Mouse (Mus musculus) G1E-ER4 (cell line): ENCODE measurements around the gene 4933430I17Rik. TPM values are rescaled to one million over a fixed set of nuclear protein-coding genes. Genes with fewer than 3 reads are reported as not detected.

ENCODE experiments used
- GATA1 ChIP-seq: IDR thresholded peaks from one replicate; pipeline ENCODE4 v1.8.0; 2012; ENCODE audit warnings: low read length, inconsistent platforms
- polyA plus RNA-seq: library from polyadenylated mRNA; stranded (reverse); fragments of >175 nt; gene quantifications from 2 replicates; pipeline ENCODE4 v1.2.3, GENCODE M21; 2012

The 4933430I17Rik gene
- polyA plus RNA-seq, 1 experiment, result not detected

DNA sequence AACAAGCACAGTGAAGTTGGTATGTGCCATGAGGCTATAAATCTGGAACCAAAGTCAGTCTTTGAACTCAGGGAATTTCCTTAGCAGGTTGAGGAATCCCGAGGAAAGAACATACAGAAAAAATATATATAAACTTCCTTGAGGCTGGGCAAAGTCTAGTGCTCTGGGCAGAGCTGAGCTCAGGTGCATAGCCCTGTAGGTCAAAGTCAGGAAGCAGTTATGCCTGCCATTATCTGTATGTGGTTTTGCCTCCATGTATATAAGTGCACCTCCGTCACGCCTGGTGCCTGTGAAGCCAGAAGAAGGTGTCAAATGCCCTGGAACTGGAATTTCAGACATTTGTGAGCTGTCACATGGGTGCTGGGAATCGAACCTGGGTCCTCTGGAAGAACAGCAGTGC is 24.4 kb upstream of the 4933430I17Rik start:
- TF ChIP-seq GATA1, result no peak

DNA sequence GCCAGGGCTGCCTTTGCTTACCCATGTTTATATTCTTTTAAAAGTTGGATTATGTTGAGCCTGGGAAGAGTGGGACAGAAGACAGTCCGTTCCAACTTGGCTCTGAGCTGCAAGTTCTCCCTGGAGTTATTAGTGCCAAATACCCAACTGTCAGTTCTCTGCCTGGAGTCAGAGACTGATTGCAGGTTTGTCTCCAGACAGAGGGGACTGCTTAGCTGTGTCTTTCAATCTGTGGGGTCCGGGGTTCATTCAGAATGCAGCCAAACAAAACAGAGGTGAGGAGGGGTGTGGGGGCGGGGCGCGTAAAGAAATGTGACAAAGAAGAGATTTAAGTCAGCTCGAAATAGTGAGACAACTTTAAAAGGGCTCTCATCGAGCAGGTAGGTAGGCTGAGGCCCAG is 23.6 kb upstream of the 4933430I17Rik start:
- TF ChIP-seq GATA1, result no peak

GRCm38 (mm10) chr4:62501964-62502732 is 23.0 kb upstream of the 4933430I17Rik start:
- TF ChIP-seq GATA1, result no peak

- no peak for TF ChIP-seq GATA1
Observed at GRCm38 (mm10) chr4:62502969-62503368, 22.2 kb upstream of the 4933430I17Rik start.

GRCm38 (mm10) chr4:62503374-62503970 is 21.7 kb upstream of the 4933430I17Rik start, which contains the start of gene Hdhd3:
Hdhd3 (minus strand) TSS chr4:62503467.
- no peak for TF ChIP-seq GATA1

GRCm38 (mm10) chr4:62505991-62506390 is 19.2 kb upstream of the 4933430I17Rik start:
- TF ChIP-seq GATA1, result no peak

GRCm38 (mm10) chr4:62506798-62507197 is 18.4 kb upstream of the 4933430I17Rik start:
- TF ChIP-seq GATA1, result no peak

GRCm38 (mm10) chr4:62508839-62509238 is 16.3 kb upstream of the 4933430I17Rik start:
- TF ChIP-seq GATA1, result no peak

- no peak for TF ChIP-seq GATA1
Observed at GRCm38 (mm10) chr4:62509946-62510345, 15.2 kb upstream of the 4933430I17Rik start.

DNA sequence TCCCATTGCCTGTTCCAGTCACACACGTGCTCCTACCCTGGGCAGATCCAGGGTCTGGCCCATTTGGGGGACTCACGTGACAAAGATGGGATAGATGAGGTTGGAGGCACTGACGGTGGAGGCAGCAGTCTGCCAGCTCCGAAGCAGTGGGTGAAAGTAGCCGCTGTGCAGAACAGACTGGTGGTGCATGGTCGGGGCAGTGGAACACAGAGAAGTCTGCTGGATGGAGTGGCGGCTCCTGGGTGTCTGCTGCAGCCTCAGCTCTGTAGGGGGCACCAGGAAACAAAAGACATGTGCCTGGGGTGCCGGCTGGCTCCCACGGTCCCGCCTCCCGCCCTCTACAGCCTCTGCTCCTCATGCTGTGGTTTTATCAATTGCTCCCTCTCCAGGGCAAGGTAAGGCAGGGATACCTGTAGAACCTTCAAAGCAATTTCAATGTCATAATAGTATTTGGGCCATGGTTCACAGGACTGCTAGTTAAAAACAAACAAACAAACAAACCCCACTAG is 11.1 kb upstream of the 4933430I17Rik start:
- TF ChIP-seq GATA1, result no peak

DNA sequence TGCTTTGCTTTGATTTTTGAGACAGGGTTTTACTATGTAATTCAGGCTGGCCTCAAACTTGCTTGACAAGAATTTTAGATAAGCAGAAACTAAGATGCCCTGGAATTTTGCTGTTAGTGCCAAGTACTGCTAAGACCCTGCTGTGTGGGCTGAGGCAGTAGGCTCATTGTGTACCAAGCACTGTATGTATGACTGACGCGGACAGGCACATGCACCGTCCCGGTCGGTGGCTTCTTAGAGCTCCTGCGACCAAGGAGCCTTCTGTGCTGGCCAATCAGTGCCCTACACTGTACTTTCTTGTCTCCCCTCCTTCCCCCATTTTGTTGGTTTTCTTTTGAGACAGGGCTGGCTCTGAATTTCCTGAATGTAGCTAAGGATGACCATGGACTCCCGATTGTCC is 10.2 kb upstream of the 4933430I17Rik start:
- TF ChIP-seq GATA1, result no peak

DNA sequence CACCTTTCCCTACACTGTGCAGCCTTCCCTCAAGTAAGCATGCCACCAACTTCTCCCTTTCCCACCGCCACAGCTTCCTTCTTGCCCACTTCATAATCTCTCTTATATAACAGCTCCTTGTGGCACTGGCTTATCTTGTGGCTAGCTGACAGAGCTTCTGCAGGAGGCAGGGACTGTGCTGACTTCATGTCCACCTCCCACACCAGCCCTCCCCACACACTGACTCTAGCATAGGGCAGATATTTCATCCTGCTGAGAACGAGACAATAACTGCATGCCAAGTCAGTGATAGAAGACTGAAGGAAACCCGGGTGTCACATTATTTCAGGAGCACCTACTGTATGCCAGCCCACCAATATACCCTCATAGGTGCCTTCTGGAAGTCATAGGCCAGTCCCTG is 9.7 kb upstream of the 4933430I17Rik start:
- peak; percentile 72 for TF ChIP-seq GATA1

DNA sequence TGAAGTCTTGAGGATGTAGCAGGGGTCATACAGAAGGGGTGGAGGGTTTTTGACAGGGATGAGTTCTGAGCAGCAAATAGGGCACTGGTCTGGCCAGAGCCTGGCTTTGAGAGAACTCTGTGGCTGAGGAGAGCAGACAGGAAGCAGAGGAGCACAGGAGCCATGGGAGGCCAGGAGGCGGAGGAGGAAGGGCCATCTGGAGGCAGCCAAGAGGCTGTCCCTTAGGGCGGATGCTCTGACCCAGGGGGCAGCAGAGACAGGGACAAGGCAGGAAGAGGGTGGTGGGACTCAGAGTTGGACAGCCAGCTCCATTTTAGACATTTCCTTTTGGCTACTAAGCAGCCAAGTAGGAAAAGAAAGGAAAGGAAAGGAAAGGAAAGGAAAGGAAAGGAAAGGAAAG is 9.1 kb upstream of the 4933430I17Rik start:
- no peak for TF ChIP-seq GATA1

DNA sequence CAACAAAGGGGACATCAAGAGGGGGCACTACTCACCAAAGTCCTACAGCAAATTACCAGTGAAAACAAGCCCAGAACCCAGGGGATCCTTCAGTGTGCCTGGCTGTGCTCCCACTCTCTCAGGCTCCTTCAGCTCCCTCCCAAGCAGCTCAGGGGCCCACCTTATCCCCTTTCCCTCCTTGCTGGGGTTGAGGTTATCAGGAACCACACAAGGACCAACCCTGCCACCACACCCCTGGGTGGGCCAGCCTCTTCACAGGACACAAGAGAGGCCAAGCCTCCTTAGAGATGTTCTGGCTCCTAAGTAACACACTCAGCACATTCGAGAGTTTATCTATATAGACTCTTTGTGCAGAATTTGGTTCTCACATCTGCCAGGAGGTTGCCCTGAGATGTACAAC is 8.6 kb upstream of the 4933430I17Rik start:
- TF ChIP-seq GATA1, result peak; percentile 51

DNA sequence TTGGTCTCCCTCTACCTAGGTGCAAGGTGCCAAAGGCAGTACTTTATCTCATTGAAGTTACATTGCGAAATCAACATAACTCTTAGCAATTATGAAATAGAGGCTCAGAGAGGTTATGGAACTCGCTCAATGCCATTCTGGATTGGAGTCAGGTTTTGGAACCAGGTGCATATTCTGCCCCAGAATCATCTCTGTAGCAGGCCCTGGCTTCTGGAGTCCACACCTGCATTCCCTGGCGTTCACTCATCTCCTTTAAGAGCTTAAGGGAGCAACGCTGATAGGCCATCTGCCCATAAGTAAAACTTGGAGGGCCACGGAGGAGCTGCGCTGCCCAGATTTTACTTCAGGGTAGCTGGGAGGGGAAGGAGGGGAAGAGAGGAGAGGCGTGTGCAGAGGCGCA is 8.1 kb upstream of the 4933430I17Rik start:
- no peak for TF ChIP-seq GATA1

- no peak for TF ChIP-seq GATA1
Observed at GRCm38 (mm10) chr4:62517538-62518415, 7.4 kb upstream of the 4933430I17Rik start.
